Mouse (Mus musculus) heart, embryonic 13.5 days (tissue): Measurements from ENCODE around the gene Srgap2. TPM values are rescaled to one million over a fixed set of nuclear protein-coding genes. Genes with fewer than 3 reads are reported as not detected.
A peak's percentile ranks its signal among the peaks of the same experiment; 100 is the strongest.

Source experiments
- ATAC-seq: fragments of 200-750 bp; cut with Nextera tagmentation; 2 replicates; pipeline ENCODE4 v1.8.0; 2017; ENCODE audit warnings: moderate TSS enrichment; ENCODE audit not compliant: insufficient number of reproducible peaks, low FRiP score, low TSS enrichment; ENCODE audit errors: extremely low read depth
- H3K27ac ChIP-seq: fragments of 300-500 bp; sonication (generic); replicated peaks from 2 replicates; pipeline ENCODE4 v1.5.1; 2015; ENCODE audit warnings: moderate library complexity, mild to moderate bottlenecking, inconsistent platforms
- H3K27me3 ChIP-seq: fragments of 300-500 bp; sonication (generic); replicated peaks from 2 replicates; pipeline ENCODE4 v1.6.1; 2015; ENCODE audit warnings: mild to moderate bottlenecking, inconsistent platforms
- H3K36me3 ChIP-seq: fragments of 300-500 bp; sonication (generic); 2 replicates; pipeline ENCODE4 v1.6.1; 2015; ENCODE audit warnings: mild to moderate bottlenecking, inconsistent platforms
- H3K4me1 ChIP-seq: fragments of 300-500 bp; sonication (generic); 2 replicates; pipeline ENCODE4 v1.6.1; 2015; ENCODE audit warnings: inconsistent platforms
- H3K4me2 ChIP-seq: fragments of 300-500 bp; sonication (generic); 2 replicates; pipeline ENCODE4 v1.6.1; 2015; ENCODE audit warnings: inconsistent platforms, mild to moderate bottlenecking, moderate library complexity
- H3K4me3 ChIP-seq: fragments of 300-500 bp; sonication (generic); 2 replicates; pipeline ENCODE4 v1.5.1; 2015; ENCODE audit warnings: moderate library complexity, mild to moderate bottlenecking, inconsistent platforms
- H3K9ac ChIP-seq: fragments of 300-500 bp; sonication (generic); 2 replicates; pipeline ENCODE4 v1.6.1; 2015; ENCODE audit warnings: inconsistent platforms, mild to moderate bottlenecking, moderate library complexity
- H3K9me3 ChIP-seq: fragments of 300-500 bp; sonication (generic); 2 replicates; pipeline ENCODE4 v1.6.1; 2016; ENCODE audit warnings: inconsistent platforms
- WGBS: fragments of 180-500 bp; shearing (Covaris S2); methylation state at CpG from one replicate; pipeline ENCODE4 v1.1.7; 2015; ENCODE audit warnings: mixed read lengths; 5-methylcytosine and 5-hydroxymethylcytosine counted together
- polyA plus RNA-seq: library from polyadenylated mRNA; unstranded; fragments of >200 nt; fragmentation: Nextera tagmentation; extraction: Ambion mirVana; gene quantifications from 2 replicates; pipeline ENCODE4 v1.2.1, GENCODE M21; 2015

The Srgap2 gene
- polyA plus RNA-seq, 1 experiment from 2014 or later = 13.2 TPM

- 67% methylated on average over 13 of the region's 13 CpGs for WGBS
- H3K4me3 ChIP-seq = no peak overlapping the region
- no peaks in the 10 kb centered on the region for H3K9me3 ChIP-seq
- no peak for ATAC-seq
- no peaks in the 10 kb centered on the region for H3K27me3 ChIP-seq
- H3K9ac ChIP-seq = no peak overlapping the region
- no peak overlapping the region for H3K27ac ChIP-seq
- peaks cover 7% of the 10 kb centered on the region for H3K4me1 ChIP-seq
- H3K4me2 ChIP-seq = no peak overlapping the region
- no peaks in the 10 kb centered on the region for H3K36me3 ChIP-seq
Measured at GRCm38 (mm10) chr1:131546798-131547690, 19.9 kb upstream of the Srgap2 start.

GRCm38 (mm10) chr1:131543886-131544565 is 16.9 kb upstream of the Srgap2 start:
- ATAC-seq = no peak
- Histone ChIP-seq H3K4me3 (no peak overlapping the region), H3K4me2 (no peak overlapping the region), H3K27ac (no peak overlapping the region), H3K9me3 (no peaks in the 10 kb centered on the region), H3K27me3 (no peaks in the 10 kb centered on the region), H3K9ac (no peak overlapping the region), H3K36me3 (no peaks in the 10 kb centered on the region), H3K4me1 (peaks cover 11% of the 10 kb centered on the region)
- WGBS = 73% methylated on average over 7 of the region's 7 CpGs

DNA sequence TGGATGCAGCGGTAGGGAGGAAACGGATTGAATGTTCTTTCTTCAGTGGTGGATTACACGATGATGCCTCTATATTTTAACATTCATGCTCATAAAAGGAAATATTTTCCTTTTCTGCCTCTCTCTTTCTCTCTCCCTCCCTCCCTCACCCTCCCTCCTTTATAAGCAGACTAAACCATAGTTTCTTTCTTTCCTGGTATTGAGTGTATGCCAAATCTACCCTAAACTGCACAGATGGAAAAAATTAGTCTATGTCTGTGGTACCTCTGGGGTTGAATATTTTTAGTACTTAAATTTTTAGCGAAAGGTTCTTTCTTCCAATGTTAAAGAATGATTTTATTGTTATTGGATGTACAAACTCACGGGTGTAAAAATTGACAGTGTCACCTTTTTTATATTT is 14.8 kb upstream of the Srgap2 start:
- Histone ChIP-seq H3K27me3 (no peaks in the 10 kb centered on the region), H3K4me2 (no peak overlapping the region), H3K9me3 (no peaks in the 10 kb centered on the region), H3K27ac (no peak overlapping the region; the same call in 1 of the 2 replicates), H3K4me3 (no peak overlapping the region), H3K9ac (no peak overlapping the region), H3K4me1 (peaks cover 5% of the 10 kb centered on the region; the same call in 1 of the 2 replicates), H3K36me3 (peaks cover under 1% of the 10 kb centered on the region; the same call in 1 of the 2 replicates)
- WGBS = 83% methylated on average over 5 of the region's 5 CpGs
- no peak for ATAC-seq

DNA sequence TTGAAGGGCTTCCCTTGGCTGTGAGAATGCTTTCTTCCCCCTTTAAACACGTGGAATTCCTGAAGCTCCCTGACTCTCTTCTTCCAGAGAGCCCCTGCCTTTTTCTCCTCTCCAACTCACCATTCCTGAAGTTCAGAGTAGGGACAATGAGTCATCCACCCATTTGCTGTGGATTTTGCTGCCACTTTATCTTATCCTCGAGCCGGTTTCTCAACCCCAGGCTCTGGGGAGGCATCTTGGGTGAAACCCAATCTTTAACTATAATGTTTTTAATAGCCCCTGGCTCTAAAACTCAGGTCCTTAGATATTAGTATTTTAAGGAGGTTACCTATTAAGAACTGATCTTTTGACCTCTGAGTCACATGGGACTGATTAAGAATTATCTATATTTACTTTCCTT is 14.3 kb upstream of the Srgap2 start:
- Histone ChIP-seq H3K4me1 (peaks cover 5% of the 10 kb centered on the region; the same call in 1 of the 2 replicates), H3K4me2 (no peak overlapping the region), H3K36me3 (peaks cover 4% of the 10 kb centered on the region; the same call in 1 of the 2 replicates), H3K9me3 (no peaks in the 10 kb centered on the region), H3K27me3 (no peaks in the 10 kb centered on the region), H3K4me3 (no peak overlapping the region), H3K27ac (peak overlapping the region; percentile 54), H3K9ac (no peak overlapping the region)
- ATAC-seq = no peak
- WGBS = 20% methylated on average over 3 of the region's 3 CpGs

GRCm38 (mm10) chr1:131540795-131541194 is 13.6 kb upstream of the Srgap2 start:
- no peaks in the 10 kb centered on the region for H3K27me3 ChIP-seq
- H3K9ac ChIP-seq = no peak overlapping the region
- peaks cover 5% of the 10 kb centered on the region; the same call in 1 of the 2 replicates for H3K36me3 ChIP-seq
- H3K4me1 ChIP-seq = peaks cover 5% of the 10 kb centered on the region; the same call in 1 of the 2 replicates
- H3K4me3 ChIP-seq = no peak overlapping the region
- ATAC-seq = no peak
- 73% methylated on average over 5 of the region's 5 CpGs for WGBS
- no peaks in the 10 kb centered on the region for H3K9me3 ChIP-seq
- no peak overlapping the region for H3K4me2 ChIP-seq
- 0 out of 2 replicates have a peak overlapping the region, but pooled peaks have one; percentile 54 for H3K27ac ChIP-seq

GRCm38 (mm10) chr1:131539771-131540170 is 12.6 kb upstream of the Srgap2 start:
- no peak for ATAC-seq
- no peak overlapping the region for H3K4me3 ChIP-seq
- no peak overlapping the region for H3K27ac ChIP-seq
- peaks cover 5% of the 10 kb centered on the region; the same call in 1 of the 2 replicates for H3K4me1 ChIP-seq
- H3K9me3 ChIP-seq = no peaks in the 10 kb centered on the region
- peaks cover 13% of the 10 kb centered on the region for H3K36me3 ChIP-seq
- H3K9ac ChIP-seq = no peak overlapping the region
- H3K27me3 ChIP-seq = no peaks in the 10 kb centered on the region
- 80% methylated on average over 4 of the region's 4 CpGs for WGBS
- H3K4me2 ChIP-seq = no peak overlapping the region

- Histone ChIP-seq H3K27me3 (no peaks in the 10 kb centered on the region), H3K27ac (peak overlapping the region; percentile 94), H3K9me3 (no peaks in the 10 kb centered on the region), H3K4me3 (peak overlapping the region; percentile 93), H3K4me1 (peaks cover 35% of the 10 kb centered on the region), H3K36me3 (no peaks in the 10 kb centered on the region), H3K9ac (peak overlapping the region; percentile 88), H3K4me2 (peak overlapping the region; percentile 96)
- WGBS = under 1% methylated on average over 9 of the region's 9 CpGs
- ATAC-seq = no peak
Measured at GRCm38 (mm10) chr1:131528561-131529166, 1.5 kb upstream of the Srgap2 start.

- H3K27ac ChIP-seq = peak overlapping the region; percentile 94
- WGBS = under 1% methylated on average over 34 of the region's 34 CpGs
- no peaks in the 10 kb centered on the region for H3K36me3 ChIP-seq
- no peaks in the 10 kb centered on the region for H3K27me3 ChIP-seq
- H3K9ac ChIP-seq = peak overlapping the region; percentile 88
- H3K9me3 ChIP-seq = no peaks in the 10 kb centered on the region
- H3K4me1 ChIP-seq = peaks cover 41% of the 10 kb centered on the region
- H3K4me2 ChIP-seq = peak overlapping the region; percentile 96
- ATAC-seq = no peak
- peak overlapping the region; percentile 93 for H3K4me3 ChIP-seq
Measured at GRCm38 (mm10) chr1:131528081-131528507, 942 bp upstream of the Srgap2 start.

DNA sequence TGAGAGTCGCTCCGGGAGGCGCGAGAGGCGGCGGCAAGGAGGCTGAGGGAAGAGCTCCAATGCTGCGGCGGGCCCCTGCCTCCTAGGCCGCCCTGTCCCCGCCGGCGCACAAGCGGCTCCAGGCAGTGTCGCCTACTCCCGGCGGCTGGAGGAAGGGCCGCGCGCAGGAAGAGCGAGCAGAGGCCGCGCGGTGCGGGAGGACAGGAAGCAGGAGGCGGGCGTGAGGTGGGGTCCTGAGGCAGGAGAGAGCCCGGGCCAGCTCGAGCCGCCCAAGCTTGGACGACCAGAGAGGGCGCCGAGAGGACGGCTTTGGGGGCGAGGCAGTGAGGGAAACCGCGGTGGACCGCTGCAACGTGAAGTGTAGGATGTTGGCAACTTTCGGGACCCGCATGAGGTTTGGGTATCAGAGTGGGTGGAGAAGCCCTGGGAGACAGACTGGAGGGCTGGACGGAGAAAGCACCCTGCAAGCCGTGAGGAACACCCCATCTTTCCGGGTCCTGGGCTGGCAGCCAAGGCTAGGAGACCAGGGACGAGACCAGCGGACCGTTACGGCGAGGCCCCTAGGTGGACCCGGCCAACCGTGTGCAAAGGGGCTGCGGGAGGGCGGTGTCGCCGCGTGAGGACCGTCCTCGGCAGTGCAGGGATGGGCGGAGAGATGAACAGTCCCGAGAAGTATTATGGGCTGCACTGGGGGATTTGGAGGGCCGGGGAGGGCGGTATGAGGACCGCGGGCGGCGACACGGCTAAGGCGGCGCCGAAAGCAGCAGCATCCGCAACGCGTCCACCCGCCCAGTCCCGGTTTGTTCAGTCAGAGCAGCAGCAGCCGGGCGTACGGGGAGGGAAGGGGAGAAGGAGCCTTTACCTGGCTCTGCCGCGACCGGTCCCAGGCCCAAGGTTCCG is 531 bp downstream of the Srgap2 start:
- peak overlapping the region; percentile 97 for H3K27ac ChIP-seq
- peaks cover 56% of the 10 kb centered on the region for H3K4me1 ChIP-seq
- no peaks in the 10 kb centered on the region for H3K9me3 ChIP-seq
- peak overlapping the region; percentile 93 for H3K9ac ChIP-seq
- peak; percentile 7 for ATAC-seq
- peak overlapping the region; percentile 93 for H3K4me3 ChIP-seq
- H3K4me2 ChIP-seq = peak overlapping the region; percentile 89
- H3K27me3 ChIP-seq = no peaks in the 10 kb centered on the region
- no peaks in the 10 kb centered on the region for H3K36me3 ChIP-seq
- under 1% methylated on average over 79 of the region's 81 CpGs for WGBS

DNA sequence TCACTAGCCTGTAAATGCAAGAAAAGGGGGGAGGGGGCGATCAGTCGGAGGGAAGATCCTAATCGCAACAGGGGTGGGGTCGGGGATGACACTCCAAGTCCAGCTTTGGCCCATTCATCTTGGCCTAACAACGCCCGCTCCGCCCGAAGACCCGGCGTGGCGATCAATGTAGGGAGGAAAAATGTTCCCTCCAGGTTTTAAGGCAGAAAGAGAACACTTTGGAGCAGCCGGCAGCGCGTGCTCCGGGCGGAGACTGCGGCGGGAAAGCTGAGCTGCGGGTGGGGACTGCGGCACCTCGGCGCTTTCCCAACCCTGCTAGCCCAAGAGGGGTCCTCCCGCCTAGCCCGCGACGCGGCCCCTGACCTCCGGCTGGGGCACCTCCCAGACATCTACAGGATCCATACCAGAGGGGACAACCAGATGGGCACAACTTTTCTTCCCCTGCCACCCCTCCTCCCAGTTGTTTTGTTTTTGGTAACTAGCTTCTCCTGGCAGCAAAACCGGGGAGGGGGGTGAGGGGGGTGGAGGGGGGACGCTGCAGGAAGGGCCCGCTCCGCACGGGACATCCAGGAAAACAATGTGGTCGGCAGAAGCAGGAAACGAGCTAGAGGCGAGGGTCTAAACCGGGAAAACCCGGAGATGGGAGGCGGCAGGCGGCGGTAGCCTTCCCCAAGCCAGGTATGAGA is 1.4 kb downstream of the Srgap2 start:
- 1% methylated on average over 41 of the region's 41 CpGs for WGBS
- H3K4me1 ChIP-seq = peaks cover 65% of the 10 kb centered on the region
- no peak for ATAC-seq
- peak overlapping the region; percentile 89 for H3K4me2 ChIP-seq
- H3K9me3 ChIP-seq = no peaks in the 10 kb centered on the region
- H3K27me3 ChIP-seq = no peaks in the 10 kb centered on the region
- peak overlapping the region; percentile 97 for H3K27ac ChIP-seq
- H3K9ac ChIP-seq = peak overlapping the region; percentile 93
- H3K4me3 ChIP-seq = peak overlapping the region; percentile 93
- H3K36me3 ChIP-seq = no peaks in the 10 kb centered on the region
